Mouse (Mus musculus) heart, postnatal 25 days (tissue): Measurements from ENCODE around the gene Lss. TPM values are rescaled to one million over a fixed set of nuclear protein-coding genes. Genes with fewer than 3 reads are reported as not detected.

Experiments
- DNase-seq: peaks from one replicate; pipeline ENCODE4 v3.0.0; 2022; ENCODE audit warnings: low spot score
- intact Hi-C: fragments of 180-260 bp; cut with DNase I; formaldehyde crosslinking; loops from one replicate; pipeline ENCODE4 v1.15.1; 2025
- total RNA-seq, 2 experiments: library from RNA; stranded (reverse); gene quantifications; 2 replicates each; pipeline ENCODE4 v1.2.3; 2021

Gene Lss
- total RNA-seq, 2 experiments from 2014 or later, result 7.3 to 7.4 TPM

DNA sequence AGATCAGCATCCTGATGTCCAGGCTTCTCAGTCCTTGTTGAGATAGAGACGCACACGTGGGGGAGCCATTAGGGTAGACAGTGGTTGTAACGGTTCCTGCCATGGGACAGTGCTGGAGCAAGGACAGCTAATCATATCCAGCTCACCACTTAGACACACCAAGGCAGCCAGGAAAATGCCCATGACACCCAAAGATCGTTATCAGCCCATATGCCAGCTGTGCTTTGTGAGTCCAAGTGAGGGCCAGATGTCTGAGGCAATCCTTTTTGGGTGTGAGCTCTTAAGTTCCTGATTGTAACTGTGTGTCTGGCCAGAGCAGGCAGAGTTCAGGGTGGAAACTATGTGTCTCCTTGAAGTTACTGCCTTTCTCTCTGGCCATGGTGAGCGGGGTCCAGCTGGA is 22.7 kb downstream of the Lss start:
- DNase-seq, result no peak
- intact Hi-C loops, result no loop called here

DNA sequence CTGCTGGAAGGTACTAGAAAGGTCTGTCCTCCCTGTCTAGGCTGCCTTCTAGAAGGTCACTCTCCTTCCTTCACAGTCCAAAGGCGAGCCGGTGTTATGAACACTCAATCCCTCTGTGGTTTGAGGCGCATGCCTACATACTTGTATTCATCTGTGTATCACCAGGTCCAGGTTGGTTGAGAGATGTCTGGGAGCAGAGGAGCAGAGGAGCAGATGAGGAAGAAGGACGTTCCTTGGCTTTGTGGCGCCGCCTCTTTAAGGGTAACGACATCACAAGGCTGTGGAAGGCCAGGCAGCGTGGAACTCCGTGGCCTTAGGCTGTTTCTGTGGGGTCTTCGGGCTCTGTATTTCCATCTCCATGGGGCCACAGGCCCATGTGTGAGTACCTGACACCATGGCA is 30.6 kb downstream of the Lss start, which contains the start of gene Spatc1l:
Spatc1l (plus strand) TSS at position 301 of the 400 bp plus-strand sequence.
- no peak for DNase-seq
- intact Hi-C loops, result no loop called here

DNA sequence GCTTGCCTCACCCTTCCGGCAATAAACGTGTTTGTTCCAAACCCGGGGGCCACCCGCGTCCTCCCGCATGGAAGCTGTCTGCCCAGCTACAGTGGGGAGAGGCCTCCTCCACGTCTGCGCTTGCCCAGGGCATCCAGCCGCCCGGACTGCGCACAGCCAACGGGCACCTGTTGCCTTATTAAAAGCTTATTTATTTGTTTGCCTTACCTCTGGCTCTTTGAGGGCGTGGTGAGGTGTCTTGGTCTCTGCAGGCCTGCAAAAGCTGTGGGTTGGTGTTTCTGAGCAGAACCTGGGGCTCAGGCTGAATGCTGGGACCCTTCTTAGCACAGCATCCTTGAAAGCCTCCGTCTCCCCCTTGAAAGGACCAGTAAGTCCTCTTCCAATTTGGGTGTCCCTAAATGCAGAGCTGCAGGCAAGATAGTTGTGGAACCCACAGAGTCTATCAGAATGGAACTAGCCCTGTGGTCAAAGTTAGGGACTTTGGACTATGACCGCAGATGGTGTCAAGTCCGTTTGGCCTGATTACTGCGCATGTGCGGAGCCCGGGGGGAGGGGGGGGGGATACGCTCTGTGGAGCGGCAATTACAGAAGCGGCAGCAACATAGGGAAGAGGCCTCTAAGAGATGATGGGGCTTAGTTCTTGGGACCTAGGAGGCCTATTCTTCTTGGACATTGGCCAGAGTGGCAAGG is 38.8 kb downstream of the Lss start:
- intact Hi-C loops, result no loop called here

DNA sequence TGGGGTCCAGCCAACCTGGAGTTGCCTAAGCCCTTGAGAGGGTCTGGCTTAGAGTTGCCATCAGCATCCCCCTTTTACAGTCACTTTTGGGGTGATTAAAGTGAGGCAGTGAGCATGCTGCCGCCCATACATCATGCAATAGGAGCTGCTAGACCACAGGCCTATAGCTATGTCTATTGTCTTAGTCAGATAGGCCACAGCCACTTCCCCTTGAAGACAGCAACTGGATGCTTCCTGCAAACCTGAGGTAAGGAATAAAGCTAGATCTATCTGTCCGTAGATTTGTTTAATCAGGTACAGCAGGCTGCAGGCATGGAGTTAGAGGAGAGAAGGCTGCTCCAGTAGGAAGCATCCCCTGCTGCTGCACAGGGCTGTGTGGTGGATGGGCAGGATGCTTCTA is 39.7 kb downstream of the Lss start:
- DNase-seq, result no peak
- intact Hi-C loops, result no loop called here

More for the DNA sequence above, 38.8 kb downstream of the Lss start:
- DNase-seq, result no peak

DNA sequence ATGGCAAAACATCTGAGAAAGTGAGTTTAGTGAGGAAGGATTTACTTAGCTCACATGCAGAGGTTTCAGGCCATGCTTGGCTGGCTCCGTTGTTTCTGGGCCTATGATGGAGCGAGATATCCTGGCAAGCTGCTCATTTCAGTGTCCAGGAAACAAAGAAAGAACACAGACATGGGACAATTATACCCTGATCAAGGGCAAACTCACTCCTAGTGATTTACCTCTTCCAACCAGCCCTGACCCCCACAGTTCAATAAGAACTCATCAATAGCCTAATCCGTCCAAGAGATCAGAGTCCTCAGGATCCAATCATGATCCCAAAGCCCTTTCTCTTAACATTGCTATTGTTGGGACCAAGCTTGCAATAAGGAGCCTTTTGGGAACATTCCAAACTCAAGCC is 40.8 kb downstream of the Lss start:
- no peak for DNase-seq
- intact Hi-C loops, result no loop called here

DNA sequence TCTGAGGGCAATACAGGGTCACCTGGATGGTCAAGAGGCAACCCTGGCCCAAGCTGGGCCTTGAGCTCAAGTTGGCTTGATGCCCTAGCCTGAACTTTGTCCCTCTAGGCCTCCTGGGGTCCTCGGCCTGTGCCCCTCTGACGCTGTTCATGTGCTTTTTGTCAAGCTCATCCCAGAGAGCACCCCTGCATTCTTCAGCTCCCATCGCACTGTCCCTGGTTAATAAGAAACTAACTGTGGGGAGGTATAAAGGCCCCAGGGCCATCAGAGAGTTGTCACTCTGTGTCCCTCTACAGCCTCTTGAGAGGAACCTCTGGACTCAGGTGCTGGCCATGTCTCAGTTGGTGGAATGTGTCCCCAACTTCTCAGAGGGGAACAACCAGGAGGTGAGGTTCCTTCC is 44.0 kb downstream of the Lss start, which contains the start of gene Ftcd:
Ftcd (plus strand) TSS at position 275 of the 400 bp plus-strand sequence.
- intact Hi-C loops, result no loop called here
- DNase-seq, result no peak

DNA sequence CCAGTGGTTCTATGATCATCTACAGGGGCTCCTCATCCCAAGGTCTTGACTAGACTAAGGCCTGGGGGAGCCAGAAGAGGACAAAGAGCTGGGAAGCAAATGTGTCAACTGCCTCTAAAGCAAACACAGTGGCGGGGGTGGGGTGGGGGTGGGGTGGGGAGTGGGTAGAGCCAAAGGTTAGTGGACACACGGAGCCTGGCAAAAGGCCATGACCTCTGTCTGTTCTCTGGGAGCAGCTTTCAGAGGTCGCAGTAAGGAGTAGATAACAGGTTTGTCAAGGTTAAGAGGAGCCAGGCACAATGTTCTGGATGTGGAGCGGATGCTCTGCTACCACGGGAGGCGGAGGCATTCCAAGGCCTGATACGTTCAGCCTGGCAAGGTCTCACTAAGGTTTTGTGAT is 45.5 kb downstream of the Lss start:
- intact Hi-C loops, result no loop called here
- DNase-seq, result no peak

DNA sequence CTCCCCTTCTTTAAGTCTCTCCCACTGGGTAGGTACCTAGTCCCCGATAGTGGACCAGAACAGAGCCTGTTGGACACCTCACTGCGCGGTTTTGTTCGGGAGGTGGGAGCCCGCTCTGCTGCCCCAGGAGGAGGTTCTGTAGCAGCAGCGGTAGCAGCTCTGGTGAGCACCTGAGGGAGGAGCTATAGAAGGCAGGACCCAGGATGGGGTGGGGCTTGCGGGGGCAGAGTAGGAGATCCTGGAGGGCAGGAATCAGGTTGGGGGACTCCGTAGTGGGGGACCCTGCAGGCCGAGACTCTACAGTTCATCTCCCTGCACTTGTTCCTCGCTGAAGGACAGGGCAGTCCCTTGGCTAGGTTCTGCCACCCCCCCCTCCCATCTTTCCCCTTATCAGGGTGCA is 52.8 kb downstream of the Lss start:
- intact Hi-C loops, result no loop called here
- DNase-seq, result no peak

DNA sequence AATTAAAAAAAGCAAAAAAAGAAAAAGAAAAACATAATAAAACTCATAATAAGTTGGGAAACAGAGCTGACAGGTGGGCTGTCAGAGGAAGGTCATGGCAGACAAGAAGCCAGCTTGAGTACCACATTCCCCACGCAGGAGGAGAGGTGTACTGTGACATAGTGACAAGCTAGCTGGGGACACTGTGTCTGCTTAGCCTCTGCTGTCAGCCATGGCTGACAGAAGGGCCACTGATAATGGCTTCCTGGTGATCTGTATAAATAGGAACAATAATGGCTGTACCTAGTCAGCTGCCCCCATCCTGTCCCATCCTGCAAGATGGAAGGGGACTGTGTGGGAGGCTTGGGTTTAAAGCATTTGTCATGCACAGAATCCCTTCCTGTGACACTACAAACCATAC is 54.8 kb downstream of the Lss start:
- intact Hi-C loops, result no loop called here
- DNase-seq, result no peak

DNA sequence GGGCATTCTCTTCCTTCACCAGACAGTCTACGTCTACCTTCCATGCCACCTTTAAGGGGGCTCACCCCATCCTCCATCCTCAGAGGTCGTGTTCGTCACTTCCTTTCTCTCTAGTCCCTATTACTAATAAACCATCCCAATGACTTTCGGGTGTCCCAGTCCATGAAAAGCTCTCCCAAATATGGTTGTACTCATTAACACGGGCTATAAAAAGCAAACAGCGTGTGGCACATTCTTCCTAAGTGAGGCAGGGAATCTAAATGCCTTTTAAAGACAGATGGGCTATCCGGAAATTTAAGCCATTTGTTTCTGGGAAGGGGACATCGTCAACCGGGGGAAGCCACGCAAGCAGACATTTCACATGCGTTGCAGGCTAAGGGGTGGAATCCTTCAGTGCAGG is 58.8 kb downstream of the Lss start:
- DNase-seq, result no peak
- intact Hi-C loops, result no loop called here

DNA sequence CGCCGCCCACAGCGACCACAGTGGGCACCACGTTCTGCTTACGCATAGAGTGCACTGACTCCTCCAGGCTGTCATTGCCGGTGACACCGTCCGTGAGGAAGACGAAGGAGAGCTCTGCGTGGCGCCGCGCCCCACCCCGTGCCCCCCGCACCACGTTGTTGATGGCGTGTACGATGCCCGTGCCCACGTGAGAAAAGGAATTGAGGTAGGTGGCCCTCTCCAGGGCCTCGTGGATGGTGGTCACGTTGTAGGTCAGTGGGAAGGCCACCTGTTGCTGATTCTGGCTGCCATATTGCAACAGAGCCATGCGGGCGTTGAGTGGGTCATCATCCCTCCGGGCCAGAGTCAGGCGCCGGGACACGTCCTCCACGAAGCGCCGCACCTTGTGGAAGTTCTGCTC is 65.0 kb downstream of the Lss start:
- no peak for DNase-seq
- intact Hi-C loops, result no loop called here

DNA sequence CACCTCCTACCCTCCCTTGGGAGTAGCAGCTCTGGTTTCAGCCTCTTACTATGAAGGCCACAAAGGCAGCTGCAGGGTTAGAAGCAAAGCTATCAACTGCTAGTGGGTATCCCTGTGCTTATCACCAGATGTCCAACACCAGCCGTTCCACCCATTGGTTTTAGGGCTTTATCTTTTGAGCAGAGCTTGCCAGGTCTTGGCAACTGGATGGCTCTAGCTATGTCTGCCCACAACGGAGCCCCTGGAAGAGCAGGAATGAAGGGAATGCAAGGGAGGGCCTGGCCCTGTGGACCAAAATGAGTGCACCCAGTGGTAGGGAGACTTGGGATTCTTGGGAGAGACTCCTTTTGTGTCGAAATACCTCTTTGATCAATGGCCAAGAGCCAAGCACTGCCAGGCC is 71.3 kb downstream of the Lss start:
- no peak for DNase-seq
- intact Hi-C loops, result no loop called here

Other genes with a start within 250 kb of the Lss start
- 10 to 100 TPM; 12.5 TPM for gene Dip2a, start 186.3 kb upstream of the Lss start, total RNA-seq
- gene AC141477.1, start 91.1 kb upstream of the Lss start, total RNA-seq, result not detected
- gene Pcnt, start 88.8 kb upstream of the Lss start, total RNA-seq, result 10 to 100 TPM; 38.1 to 47.4 TPM
- gene 2610028H24Rik, start 82.5 kb upstream of the Lss start, total RNA-seq, result under 1 TPM in 1 of 2 experiments, not detected in 1; 0.26 TPM
- gene Mcm3ap, start 62.7 kb upstream of the Lss start, total RNA-seq, result 10 to 100 TPM; 22.8 to 27.1 TPM
- gene Ybey, start 62.5 kb upstream of the Lss start, total RNA-seq, result 1 to 10 TPM; 3.5 to 4.2 TPM
- not detected for gene Spatc1l, start 30.7 kb downstream of the Lss start, total RNA-seq
- gene Ftcd, start 44.1 kb downstream of the Lss start, total RNA-seq, result not detected
- 100 to 1,000 TPM in 1 of 2 experiments, 10 to 100 TPM in 1; 94.0 to 106 TPM for gene Col6a2, start 92.0 kb downstream of the Lss start, total RNA-seq
- 10 to 100 TPM; 83.0 to 93.0 TPM for gene Col6a1, start 194.6 kb downstream of the Lss start, total RNA-seq